Mouse (Mus musculus) right cerebral cortex, postnatal 10 days (tissue): ENCODE results near the gene Zic3.

Source experiments
- DNase-seq, 2 experiments: peaks; one replicate each; pipeline ENCODE4 v3.0.0; 2021; ENCODE audit warnings: low spot score in 2 of 2

Gene Zic3

GRCm38 (mm10) chrX:58022400-58022799, at the start of gene Zic3:
Gene Zic3, plus strand, starts transcription at chrX:58022700.
- no peak for DNase-seq

GRCm38 (mm10) chrX:57982351-57982750, 40.1 kb upstream of the Zic3 start:
- no peak for DNase-seq

- DNase-seq = no peak
Measured at GRCm38 (mm10) chrX:57987455-57988109, 34.9 kb upstream of the Zic3 start.

- no peak for DNase-seq
Measured at GRCm38 (mm10) chrX:58013391-58013790, 9.1 kb upstream of the Zic3 start.

- DNase-seq = no peak
Measured at GRCm38 (mm10) chrX:58014093-58014492, 8.4 kb upstream of the Zic3 start.

GRCm38 (mm10) chrX:58014761-58015160, 7.7 kb upstream of the Zic3 start:
- DNase-seq = no peak

GRCm38 (mm10) chrX:58015336-58015945, 7.1 kb upstream of the Zic3 start:
- no peak for DNase-seq

- DNase-seq = no peak
Measured at GRCm38 (mm10) chrX:58018720-58019119, 3.8 kb upstream of the Zic3 start.

- no peak for DNase-seq
Measured at GRCm38 (mm10) chrX:58019257-58019953, 3.1 kb upstream of the Zic3 start.

GRCm38 (mm10) chrX:58027631-58028030, 5.1 kb downstream of the Zic3 start:
- no peak for DNase-seq

GRCm38 (mm10) chrX:58028082-58028481, 5.6 kb downstream of the Zic3 start:
- no peak for DNase-seq

GRCm38 (mm10) chrX:58028858-58029257, 6.4 kb downstream of the Zic3 start:
- no peak for DNase-seq

GRCm38 (mm10) chrX:58030100-58030834, 7.8 kb downstream of the Zic3 start:
- DNase-seq = peak; percentile 56 to 58

- DNase-seq = no peak
Measured at GRCm38 (mm10) chrX:58030835-58031670, 8.6 kb downstream of the Zic3 start.

GRCm38 (mm10) chrX:58031671-58032605, 9.4 kb downstream of the Zic3 start:
- no peak for DNase-seq

GRCm38 (mm10) chrX:58032622-58033021, 10.1 kb downstream of the Zic3 start:
- no peak for DNase-seq

- no peak for DNase-seq
Measured at GRCm38 (mm10) chrX:58033521-58033920, 11.0 kb downstream of the Zic3 start.

- no peak for DNase-seq
Measured at GRCm38 (mm10) chrX:58038061-58039007, 15.8 kb downstream of the Zic3 start.

GRCm38 (mm10) chrX:58039703-58040102, 17.2 kb downstream of the Zic3 start:
- DNase-seq = no peak
